Mouse (Mus musculus) mature B cell (primary cell): ENCODE measurements around the gene Cfap54.

Source experiments
- in situ Hi-C: fragments of 300-500 bp; cut with MboI; formaldehyde crosslinking; loops from 2 replicates; pipeline ENCODE4 v1.14.3; 2019

Cfap54 gene

DNA sequence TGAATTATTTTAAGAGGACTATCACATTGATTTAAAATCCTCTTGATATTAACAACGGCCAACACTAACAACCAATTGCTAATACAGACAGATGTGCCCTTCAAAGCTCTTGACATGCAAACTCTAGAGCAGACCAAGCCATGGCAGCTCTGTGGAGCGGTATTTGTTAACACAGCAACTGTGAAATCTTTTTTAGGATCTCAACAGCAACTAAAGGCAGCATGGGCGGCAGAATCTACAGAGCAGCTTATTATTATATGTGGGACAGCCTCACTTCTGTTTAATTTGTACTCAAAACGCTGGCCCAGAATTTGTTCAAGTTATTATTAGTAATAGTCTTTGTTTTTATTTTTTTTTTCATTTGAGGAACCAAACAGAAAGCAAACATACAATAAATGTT, 28.1 kb downstream of the Cfap54 start:
- in situ Hi-C loops: loop anchor here (10.0 kb wide), 2 partner anchors 421 to 521 kb away; no protein-coding TSS in a partner anchor

GRCm38 (mm10) chr10:93051016-93051726, 30.2 kb downstream of the Cfap54 start:
- in situ Hi-C loops: loop anchor here (10.0 kb wide), 2 partner anchors 424 to 524 kb away; no protein-coding TSS in a partner anchor

DNA sequence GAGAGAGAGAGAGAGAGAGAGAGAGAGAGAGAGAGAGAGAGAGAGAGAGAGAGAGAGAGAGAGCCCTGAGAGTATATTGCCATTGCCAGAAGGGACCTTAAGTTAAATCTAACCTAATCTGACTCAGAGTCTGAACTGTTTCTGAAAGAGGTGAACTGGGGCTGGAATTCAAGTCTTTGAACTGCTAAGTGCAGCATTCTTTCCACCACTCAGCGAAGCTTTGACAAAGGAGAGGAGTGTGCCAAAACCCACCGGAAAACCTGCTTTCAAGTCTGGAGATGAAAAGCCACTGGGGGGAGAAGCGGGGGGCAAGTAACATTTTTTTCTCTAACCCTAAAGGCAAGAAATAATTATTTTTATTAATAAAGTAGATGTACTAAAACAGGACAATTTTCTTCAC, 30.8 kb downstream of the Cfap54 start:
- in situ Hi-C loops: loop anchor here (10.0 kb wide), 2 partner anchors 424 to 524 kb away; no protein-coding TSS in a partner anchor

DNA sequence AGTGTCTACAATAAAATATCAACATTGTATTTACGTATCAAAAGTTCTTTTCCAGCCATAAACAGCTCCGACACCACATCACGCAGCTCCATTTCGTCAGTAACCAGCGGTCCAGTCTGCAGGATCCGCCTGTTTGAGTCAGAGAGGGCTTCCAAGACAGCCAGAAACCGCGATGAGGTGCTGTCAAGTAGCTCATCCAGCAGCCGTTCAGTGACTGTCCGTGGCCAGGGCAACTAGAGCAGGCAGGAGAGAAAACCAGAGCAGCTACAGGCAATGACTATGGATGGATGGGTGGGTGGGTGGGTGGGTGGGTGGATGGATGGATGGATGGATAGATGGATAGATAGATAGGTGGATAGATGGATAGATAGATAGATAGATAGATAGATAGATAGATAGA, 38.2 kb downstream of the Cfap54 start:
- in situ Hi-C loops: no loop called here

DNA sequence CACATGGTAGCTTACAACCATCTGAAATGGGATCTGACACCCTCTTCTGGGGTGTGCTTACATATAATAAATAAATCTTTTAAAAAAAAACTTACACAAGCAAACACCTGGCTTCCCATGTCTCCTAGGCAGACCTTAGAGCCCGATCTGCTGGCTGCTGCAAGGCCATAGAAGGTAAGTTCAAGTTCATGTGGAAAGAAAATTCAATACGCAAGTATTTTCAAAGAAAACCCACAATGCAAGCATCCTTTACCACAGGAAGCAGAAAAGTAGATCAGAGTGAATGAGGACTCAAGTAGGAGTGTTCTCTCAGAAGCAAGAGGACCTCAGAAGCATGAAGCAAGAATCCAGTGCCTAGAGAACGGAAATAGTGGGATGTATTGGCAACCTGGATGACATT, 39.6 kb downstream of the Cfap54 start:
- in situ Hi-C loops: no loop called here

- in situ Hi-C loops: no loop called here
These were observed 40.0 kb downstream of the Cfap54 start for GRCm38 (mm10) chr10:93041392-93041791.

DNA sequence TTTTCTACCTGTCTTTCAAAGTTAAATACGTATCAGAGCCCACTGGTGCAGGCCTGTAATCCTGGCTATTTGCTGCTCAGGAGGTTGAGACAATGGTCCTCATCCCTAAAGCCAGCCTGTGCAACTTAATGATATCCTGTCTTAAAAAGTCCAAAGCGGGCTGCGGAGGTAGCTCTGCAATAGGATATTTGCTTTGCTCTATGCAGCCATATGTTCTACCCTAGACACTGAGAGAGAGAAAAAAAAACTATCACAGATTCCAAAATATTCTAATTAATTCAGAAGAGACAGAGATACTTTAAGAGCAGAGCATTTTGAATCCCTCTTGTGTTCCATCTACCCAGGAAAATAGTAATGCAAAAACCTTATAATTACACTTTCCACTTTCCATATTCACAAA, 44.9 kb downstream of the Cfap54 start:
- in situ Hi-C loops: no loop called here

GRCm38 (mm10) chr10:93035489-93035888, 45.9 kb downstream of the Cfap54 start:
- in situ Hi-C loops: no loop called here

- in situ Hi-C loops: loop anchor here (25.0 kb wide), 1 partner anchor 1736 kb away; no protein-coding TSS in a partner anchor
These were observed 58.1 kb downstream of the Cfap54 start for GRCm38 (mm10) chr10:93023295-93023694.

DNA sequence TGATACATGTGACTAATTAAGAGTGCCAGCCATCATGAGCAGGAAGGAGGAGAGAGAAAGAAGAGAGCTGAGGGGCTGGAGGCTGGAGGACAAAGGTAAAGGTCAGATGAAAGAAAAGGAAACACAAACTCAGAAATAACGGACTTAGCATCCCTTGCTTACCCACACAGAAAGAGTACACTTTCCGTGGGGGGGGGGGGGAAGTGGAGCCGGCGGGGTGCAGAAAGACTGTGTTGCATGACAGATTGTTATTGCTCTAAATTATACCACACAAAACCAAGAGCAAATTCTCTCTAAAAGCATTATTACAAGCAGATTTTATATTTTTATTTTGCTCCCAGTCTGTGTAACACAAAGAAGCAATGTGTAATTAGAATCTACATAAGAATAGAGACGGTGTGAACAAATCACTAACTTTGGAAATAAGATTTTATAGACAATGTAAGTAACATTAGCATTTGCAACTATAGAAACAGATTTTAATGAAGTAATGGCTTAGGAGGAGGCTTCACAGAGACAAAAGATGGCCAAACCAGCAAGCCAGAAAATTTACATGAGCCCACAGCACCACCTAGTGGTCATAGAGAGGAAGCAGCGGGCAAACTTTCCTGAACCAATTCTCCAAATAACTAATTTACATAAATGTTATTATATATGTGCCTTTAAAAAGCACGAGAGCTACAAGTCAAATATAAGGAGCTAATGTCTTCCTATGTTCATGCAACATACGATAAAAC, 67.2 kb downstream of the Cfap54 start:
- in situ Hi-C loops: loop anchor here (25.0 kb wide), 1 partner anchor 1727 kb away; no protein-coding TSS in a partner anchor

- in situ Hi-C loops: loop anchor here (25.0 kb wide), 1 partner anchor 1724 kb away; no protein-coding TSS in a partner anchor
These were observed 70.3 kb downstream of the Cfap54 start for GRCm38 (mm10) chr10:93011085-93011484.

- in situ Hi-C loops: loop anchor here (25.0 kb wide), 1 partner anchor 1720 kb away; no protein-coding TSS in a partner anchor
These were observed 74.4 kb downstream of the Cfap54 start for GRCm38 (mm10) chr10:93006970-93007369.

DNA sequence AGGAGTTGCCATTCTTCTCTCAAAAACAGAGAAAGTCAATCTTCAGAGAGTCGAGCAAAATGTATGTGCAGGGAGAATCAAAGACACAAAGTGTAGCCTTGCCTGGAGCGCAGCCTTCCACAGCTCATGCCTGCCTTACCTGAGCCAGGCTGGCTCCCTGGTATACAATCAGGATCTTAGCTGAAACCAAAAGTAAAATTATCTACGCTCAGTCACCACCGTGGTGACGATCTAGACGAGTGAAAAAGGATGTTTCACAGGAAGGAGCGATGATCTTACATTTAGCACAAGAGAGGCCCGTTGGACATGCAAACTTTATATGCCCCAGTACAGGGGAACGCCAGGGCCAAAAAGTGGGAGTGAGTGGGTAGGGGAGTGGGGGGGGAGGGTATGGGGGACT, 75.0 kb downstream of the Cfap54 start:
- in situ Hi-C loops: loop anchor here (25.0 kb wide), 1 partner anchor 1719 kb away; no protein-coding TSS in a partner anchor

GRCm38 (mm10) chr10:92998536-92998935, 82.9 kb downstream of the Cfap54 start:
- in situ Hi-C loops: no loop called here

DNA sequence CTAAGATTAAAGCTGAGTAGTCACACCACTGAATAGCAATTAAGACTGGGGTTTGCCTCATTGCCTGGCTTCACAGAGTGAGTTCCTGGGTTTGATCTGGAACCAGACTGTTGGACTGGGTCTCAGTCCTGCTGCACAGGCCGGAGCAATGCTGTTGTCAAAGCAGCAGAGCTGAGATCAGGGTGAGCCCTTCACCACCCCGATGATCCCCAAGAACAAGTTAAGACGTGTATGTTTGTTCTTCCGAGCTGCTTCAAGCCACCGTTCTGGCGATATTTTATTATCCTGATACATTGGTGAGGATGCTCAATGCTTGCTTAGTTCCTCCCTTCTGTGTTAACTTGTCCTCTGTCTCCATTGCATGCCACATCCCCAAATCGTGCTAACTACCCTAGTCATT, 86.2 kb downstream of the Cfap54 start:
- in situ Hi-C loops: no loop called here

DNA sequence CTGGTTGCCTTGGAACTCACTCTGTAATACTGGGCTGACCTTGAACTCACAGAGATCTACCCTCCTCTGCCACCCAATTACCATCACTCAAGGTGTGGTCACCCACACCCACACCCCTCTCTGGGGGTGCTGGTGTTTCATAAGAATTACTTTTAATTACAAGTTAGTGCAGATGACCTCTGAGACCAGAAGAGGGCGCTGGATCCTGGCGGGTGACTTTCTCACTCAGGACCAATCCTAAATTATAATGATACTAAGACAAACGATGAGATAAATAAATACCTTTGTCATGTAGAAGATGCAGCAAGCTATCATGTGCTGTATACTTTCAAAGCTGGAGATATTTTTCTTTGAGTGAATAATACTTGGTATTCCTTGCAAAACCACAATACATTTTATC, 87.1 kb downstream of the Cfap54 start:
- in situ Hi-C loops: no loop called here

DNA sequence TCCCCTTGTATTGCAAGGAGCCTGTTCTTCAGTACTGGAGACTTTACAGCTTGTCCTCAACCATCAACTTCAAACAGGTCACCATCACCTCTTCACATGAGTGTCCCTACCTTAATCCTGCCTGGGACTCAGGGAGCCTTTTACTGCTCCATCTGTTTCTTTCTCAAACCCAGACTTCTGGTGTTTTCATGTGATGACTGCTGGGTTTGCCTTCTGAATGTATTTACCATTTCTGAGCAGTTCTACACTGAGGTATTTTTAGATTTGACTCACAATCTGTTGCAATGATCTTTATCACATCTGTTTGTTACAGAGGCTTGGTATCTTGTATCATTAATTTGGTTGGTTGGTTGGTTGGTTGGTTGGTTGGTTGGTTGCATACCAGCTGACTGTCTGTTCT, 88.9 kb downstream of the Cfap54 start:
- in situ Hi-C loops: no loop called here

DNA sequence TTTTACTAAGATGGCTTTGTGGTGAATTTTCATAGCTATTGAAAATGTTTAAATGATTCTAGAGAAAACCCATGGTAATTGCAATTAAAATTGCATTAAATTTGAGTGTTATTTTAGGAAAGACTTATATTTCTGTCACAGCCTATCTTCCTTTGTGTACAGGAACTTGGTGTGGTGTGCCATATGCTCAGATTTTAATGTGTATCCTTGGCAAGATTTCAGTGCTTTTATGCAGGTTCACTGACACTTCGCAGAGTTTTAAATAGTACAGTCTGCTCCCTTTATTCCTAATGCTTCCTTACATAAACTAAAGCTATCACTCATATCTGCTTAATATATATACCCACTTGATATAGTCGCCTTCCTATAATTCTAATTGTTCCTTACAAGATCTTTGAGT, 90.8 kb downstream of the Cfap54 start:
- in situ Hi-C loops: no loop called here

DNA sequence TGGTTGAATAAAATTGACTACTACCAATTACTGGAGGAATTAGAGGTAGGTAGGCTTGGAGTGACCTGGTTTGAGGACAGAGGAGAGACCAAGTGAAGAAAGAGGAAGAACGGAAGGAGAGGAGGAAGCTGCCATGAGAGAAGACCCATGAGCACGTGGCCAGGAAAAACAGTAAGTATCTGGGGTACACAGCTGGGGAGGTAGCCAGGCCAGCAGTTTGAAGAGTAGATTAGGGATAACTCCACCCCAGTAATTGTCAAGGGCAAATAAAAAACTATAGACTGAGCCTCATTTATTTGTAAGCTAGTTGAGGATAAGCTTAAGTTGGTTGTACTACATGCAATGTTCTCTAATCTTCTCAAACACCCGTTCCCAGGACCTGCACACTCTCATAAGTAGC, 116.3 kb downstream of the Cfap54 start:
- in situ Hi-C loops: no loop called here

GRCm38 (mm10) chr10:92950044-92950443, 131.4 kb downstream of the Cfap54 start:
- in situ Hi-C loops: no loop called here

DNA sequence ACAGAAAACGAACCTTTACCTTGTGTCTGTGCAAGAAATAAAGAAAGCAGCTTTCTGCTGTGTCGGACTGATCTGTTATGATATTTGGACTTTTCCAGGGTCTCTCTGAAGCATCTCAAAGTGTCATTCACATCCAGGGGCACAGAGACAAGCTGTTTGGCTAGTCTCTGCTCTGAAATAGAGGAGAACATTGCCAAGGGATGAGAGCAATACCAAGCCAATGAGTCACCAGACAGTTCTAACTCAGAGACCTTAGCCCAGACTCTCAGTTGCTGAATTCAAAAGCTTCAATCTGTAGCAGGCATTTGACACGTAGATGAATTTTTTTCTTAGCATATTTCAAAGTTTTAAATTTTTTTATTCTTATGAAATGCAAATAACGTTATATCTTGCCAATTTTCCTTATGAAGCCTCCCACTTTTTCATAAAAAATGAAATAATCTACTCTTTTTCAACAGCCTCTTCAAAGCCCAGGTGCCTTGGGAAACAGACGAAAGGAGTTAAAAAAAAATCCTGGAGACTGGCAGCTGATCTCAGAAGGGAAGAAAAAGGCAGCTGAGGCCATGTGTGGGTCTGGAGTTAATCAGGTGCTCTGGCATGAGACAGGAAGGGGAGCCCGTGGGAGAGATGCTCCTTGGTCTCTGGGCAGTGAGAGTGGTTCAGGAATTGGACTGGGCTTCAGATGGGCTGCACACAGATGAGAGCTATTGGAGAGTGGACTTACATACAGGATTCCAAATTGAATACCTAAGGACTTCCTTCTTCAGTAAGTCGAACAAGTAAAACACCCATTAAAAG, 138.4 kb downstream of the Cfap54 start:
- in situ Hi-C loops: no loop called here

DNA sequence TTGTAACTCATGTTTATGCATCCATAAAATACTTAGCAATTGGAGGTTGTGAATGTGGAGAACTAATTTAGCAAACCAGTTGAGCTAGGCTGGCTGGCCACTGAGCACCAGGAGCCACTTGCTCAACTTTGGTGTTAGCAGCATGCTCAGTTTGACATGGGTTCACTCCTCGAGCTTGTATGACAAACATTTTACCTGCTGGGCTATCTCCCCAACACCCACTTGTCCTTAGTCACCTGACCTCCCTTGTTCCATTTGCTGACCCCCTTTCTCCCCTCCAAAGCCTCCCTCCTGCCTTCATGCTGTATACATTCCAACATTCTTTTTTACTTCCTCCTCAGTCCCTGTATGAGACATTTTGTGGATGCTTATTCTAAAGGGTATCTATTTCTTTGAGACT, 139.8 kb downstream of the Cfap54 start:
- in situ Hi-C loops: no loop called here
